Mouse (Mus musculus) stomach, embryonic 15.5 days (tissue): ENCODE results near the gene Gm20479. TPM values are rescaled to one million over a fixed set of nuclear protein-coding genes. Genes with fewer than 3 reads are reported as not detected.

Source experiments
- ATAC-seq: fragments of 200-750 bp; cut with Nextera tagmentation; 2 replicates; pipeline ENCODE4 v1.8.0; 2017; ENCODE audit warnings: low read depth, moderate number of reproducible peaks, moderate TSS enrichment; ENCODE audit not compliant: insufficient read depth, low FRiP score
- H3K27ac ChIP-seq: fragments of 300-500 bp; sonication (generic); 2 replicates; pipeline ENCODE4 v1.5.1; 2015; ENCODE audit warnings: mild to moderate bottlenecking, inconsistent platforms
- H3K27me3 ChIP-seq: fragments of 300-500 bp; sonication (generic); replicated peaks from 2 replicates; pipeline ENCODE4 v1.6.1; 2015; ENCODE audit warnings: inconsistent platforms
- H3K36me3 ChIP-seq: fragments of 300-500 bp; sonication (generic); 2 replicates; pipeline ENCODE4 v1.6.1; 2015; ENCODE audit warnings: inconsistent platforms
- H3K4me1 ChIP-seq: fragments of 300-500 bp; sonication (generic); 2 replicates; pipeline ENCODE4 v1.6.1; 2015; ENCODE audit warnings: inconsistent platforms
- H3K4me2 ChIP-seq: fragments of 300-500 bp; sonication (generic); 2 replicates; pipeline ENCODE4 v1.6.1; 2015; ENCODE audit warnings: mild to moderate bottlenecking, inconsistent platforms
- H3K4me3 ChIP-seq: fragments of 300-500 bp; sonication (generic); replicated peaks from 2 replicates; pipeline ENCODE4 v1.5.1; 2015; ENCODE audit warnings: inconsistent platforms
- H3K9ac ChIP-seq: fragments of 300-500 bp; sonication (generic); 2 replicates; pipeline ENCODE4 v1.6.1; 2015; ENCODE audit warnings: inconsistent platforms
- H3K9me3 ChIP-seq: fragments of 300-500 bp; sonication (generic); 2 replicates; pipeline ENCODE4 v1.6.1; 2016; ENCODE audit warnings: inconsistent platforms
- WGBS: fragments of 180-500 bp; shearing (Covaris S2); methylation state at CpG from one replicate; pipeline ENCODE4 v1.1.7; 2015; 5-methylcytosine and 5-hydroxymethylcytosine counted together
- polyA plus RNA-seq: library from polyadenylated mRNA; unstranded; fragments of >200 nt; fragmentation: Nextera tagmentation; extraction: Ambion mirVana; gene quantifications from 2 replicates; pipeline ENCODE4 v1.2.1, GENCODE M21; 2015

Gene Gm20479
- polyA plus RNA-seq, 1 experiment from 2014 or later: 0.62 TPM

GRCm38 (mm10) chr7:27306161-27307160, 50.8 kb downstream of the Gm20479 start:
- ATAC-seq: no peak
- no peaks in the 10 kb centered on the region for H3K9me3 ChIP-seq
- H3K27me3 ChIP-seq: no peaks in the 10 kb centered on the region
- 76% methylated on average over 24 of the region's 24 CpGs for WGBS
- peaks cover 23% of the 10 kb centered on the region for H3K4me1 ChIP-seq
- peaks cover 10% of the 10 kb centered on the region; the same call in 1 of the 2 replicates for H3K36me3 ChIP-seq
- H3K4me2 ChIP-seq: no peak overlapping the region
- no peak overlapping the region for H3K27ac ChIP-seq
- no peak overlapping the region for H3K9ac ChIP-seq
- H3K4me3 ChIP-seq: no peak overlapping the region

- Histone ChIP-seq H3K4me1 (peaks cover 15% of the 10 kb centered on the region), H3K4me3 (no peak overlapping the region), H3K36me3 (peaks cover 10% of the 10 kb centered on the region; the same call in 1 of the 2 replicates), H3K27me3 (no peaks in the 10 kb centered on the region), H3K9ac (no peak overlapping the region), H3K4me2 (no peak overlapping the region), H3K9me3 (no peaks in the 10 kb centered on the region), H3K27ac (no peak overlapping the region)
- no peak for ATAC-seq
- 81% methylated on average over 17 of the region's 17 CpGs for whole genome bisulfite sequencing
Measured at GRCm38 (mm10) chr7:27305091-27305730, 52.0 kb downstream of the Gm20479 start.

Other genes starting within 250 kb of the Gm20479 start
- 57.7 and 91.6 TPM in 2 replicates for gene Cyp2f2, start 237.5 kb downstream of the Gm20479 start, polyA plus RNA-seq
- gene Cyp2t4, start 203.7 kb downstream of the Gm20479 start, polyA plus RNA-seq: not detected in 2 replicates
- 68.9 and 73.7 TPM in 2 replicates for gene Egln2, start 190.6 kb downstream of the Gm20479 start, polyA plus RNA-seq
- 63.5 and 65.3 TPM in 2 replicates for gene Rab4b, start 178.5 kb downstream of the Gm20479 start, polyA plus RNA-seq
- 0.59 TPM in 1 of 2 replicates, not detected in the other for gene Gm21983, start 176.3 kb downstream of the Gm20479 start, polyA plus RNA-seq
- gene Mia, start 176.3 kb downstream of the Gm20479 start, polyA plus RNA-seq: 12.3 and 21.2 TPM in 2 replicates
- 3.1 and 3.9 TPM in 2 replicates for gene BC024978, start 161.6 kb downstream of the Gm20479 start, polyA plus RNA-seq
- 219 and 224 TPM in 2 replicates for gene Snrpa, start 161.1 kb downstream of the Gm20479 start, polyA plus RNA-seq
- 8.8 and 9.4 TPM in 2 replicates for gene Itpkc, start 128.8 kb downstream of the Gm20479 start, polyA plus RNA-seq
- 21.2 and 26.2 TPM in 2 replicates for gene Coq8b, start 124.4 kb downstream of the Gm20479 start, polyA plus RNA-seq
- gene Numbl, start 99.0 kb downstream of the Gm20479 start, polyA plus RNA-seq: 22.7 and 23.4 TPM in 2 replicates
- 154 and 161 TPM in 2 replicates for gene Ltbp4, start 19.7 kb downstream of the Gm20479 start, polyA plus RNA-seq
- gene Shkbp1, start 1.4 kb downstream of the Gm20479 start, polyA plus RNA-seq: 38.8 and 43.7 TPM in 2 replicates
- 0.45 and 0.58 TPM in 2 replicates for gene Sptbn4, start 90.3 kb upstream of the Gm20479 start, polyA plus RNA-seq
- gene Blvrb, start 90.6 kb upstream of the Gm20479 start, polyA plus RNA-seq: 86.6 and 133 TPM in 2 replicates
- 29.3 and 35.1 TPM in 2 replicates for gene Sertad3, start 116.3 kb upstream of the Gm20479 start, polyA plus RNA-seq
- gene Sertad1, start 129.5 kb upstream of the Gm20479 start, polyA plus RNA-seq: 35.3 and 36.7 TPM in 2 replicates
- 3.1 and 3.5 TPM in 2 replicates for gene Prx, start 141.9 kb upstream of the Gm20479 start, polyA plus RNA-seq
- 0.67 and 0.86 TPM in 2 replicates for gene Hipk4, start 165.8 kb upstream of the Gm20479 start, polyA plus RNA-seq
- gene Pld3, start 195.8 kb upstream of the Gm20479 start, polyA plus RNA-seq: 77.5 and 81.0 TPM in 2 replicates
- 21.0 and 23.4 TPM in 2 replicates for gene 2310022A10Rik, start 195.8 kb upstream of the Gm20479 start, polyA plus RNA-seq
- 77.7 and 82.3 TPM in 2 replicates for gene Akt2, start 234.1 kb upstream of the Gm20479 start, polyA plus RNA-seq